Mouse (Mus musculus): Measurements from ENCODE around the gene Nfkbil1.
"Not testable (repeated sequence)": the region's sequence is repeated elsewhere in the genome, so short reads cannot be mapped to it uniquely, and the experiment has no call there.

The Nfkbil1 gene

DNA sequence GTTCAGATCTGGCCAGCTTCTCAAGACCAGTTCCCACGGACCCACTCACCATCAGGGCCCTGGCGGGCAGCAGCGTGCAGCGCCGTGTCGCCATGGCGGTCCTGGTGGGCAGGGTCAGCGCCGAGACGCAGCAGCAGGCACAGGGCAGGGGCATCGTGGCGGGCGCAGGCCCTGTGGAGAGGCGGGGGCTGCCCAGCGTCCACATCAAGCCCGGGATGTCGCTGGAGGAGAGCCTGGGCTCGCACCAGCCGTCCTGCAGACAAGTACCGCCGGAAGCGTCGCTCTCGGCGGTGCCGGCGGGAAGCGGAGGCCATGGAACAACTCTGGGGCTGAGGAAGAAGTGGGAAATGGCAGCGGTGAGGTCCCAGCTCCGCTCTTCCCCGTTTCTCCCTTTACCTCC, 689 bp downstream of the Nfkbil1 start:
- DNase-seq: peak; percentile 39 to 53

DNA sequence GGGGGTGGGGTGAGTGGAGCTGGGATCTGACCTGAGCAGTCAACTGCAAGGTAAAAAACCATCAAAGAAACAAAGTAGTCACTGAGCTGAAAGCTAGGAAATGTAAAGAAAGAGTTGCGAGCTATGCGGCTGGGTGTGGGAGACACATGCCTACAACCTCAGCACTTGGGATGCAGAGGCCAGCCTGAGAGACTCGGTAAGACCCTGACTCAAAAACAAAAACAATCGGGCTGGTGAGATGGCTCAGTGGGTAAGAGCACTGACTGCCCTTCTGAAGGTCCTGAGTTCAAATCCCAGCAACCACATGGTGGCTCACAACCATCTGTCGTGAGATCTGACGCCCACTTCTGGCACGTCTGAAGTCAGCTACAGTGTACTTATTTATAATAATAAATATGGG, 1.5 kb downstream of the Nfkbil1 start:
- DNase-seq: not testable (repeated sequence)

DNA sequence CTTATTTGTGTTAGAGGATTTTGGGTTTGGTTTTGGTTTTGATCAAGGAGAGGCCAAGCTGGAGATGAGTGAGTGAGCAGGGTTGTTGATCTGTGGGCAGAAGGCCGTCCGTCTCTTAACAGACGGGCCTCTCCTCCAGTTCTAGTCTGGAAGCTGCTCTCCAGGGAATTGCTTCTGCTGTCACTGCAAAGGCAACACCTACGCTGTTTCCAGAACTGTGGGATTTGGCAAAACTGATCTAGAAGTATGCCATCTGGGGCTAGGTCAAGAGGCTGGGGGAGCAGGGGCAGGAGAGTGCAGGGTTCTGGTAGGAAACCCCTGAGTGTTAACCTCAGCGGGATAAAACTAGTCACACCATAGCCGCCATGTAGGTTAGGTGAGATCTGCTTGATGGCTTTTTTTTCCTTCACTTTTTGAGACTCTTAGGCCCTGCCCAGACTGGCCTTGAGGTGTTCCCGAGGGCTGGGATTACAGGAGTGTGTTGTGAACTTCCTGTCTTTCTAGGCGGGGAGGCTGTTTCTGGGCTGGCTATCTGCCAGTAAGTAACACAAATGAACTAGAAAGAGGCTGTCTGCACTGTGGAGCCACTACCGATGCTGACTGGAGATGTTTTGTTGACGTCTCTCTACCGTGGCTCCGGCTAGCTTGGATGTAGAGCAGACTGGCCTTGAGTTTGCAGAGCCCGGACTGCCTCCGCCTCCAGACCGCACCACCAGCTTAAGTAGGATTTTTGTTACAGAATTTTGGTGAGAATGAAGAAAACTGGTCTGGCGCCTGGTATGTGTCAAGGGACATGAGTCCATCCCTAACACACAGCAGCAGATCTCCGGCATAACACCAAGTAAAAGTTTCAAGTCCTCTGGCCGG, 2.2 kb downstream of the Nfkbil1 start, which contains the start of gene Atp6v1g2:
Gene Atp6v1g2 (plus strand): TSS at position 547 of the 867 bp plus-strand sequence.
- DNase-seq: no peak

DNA sequence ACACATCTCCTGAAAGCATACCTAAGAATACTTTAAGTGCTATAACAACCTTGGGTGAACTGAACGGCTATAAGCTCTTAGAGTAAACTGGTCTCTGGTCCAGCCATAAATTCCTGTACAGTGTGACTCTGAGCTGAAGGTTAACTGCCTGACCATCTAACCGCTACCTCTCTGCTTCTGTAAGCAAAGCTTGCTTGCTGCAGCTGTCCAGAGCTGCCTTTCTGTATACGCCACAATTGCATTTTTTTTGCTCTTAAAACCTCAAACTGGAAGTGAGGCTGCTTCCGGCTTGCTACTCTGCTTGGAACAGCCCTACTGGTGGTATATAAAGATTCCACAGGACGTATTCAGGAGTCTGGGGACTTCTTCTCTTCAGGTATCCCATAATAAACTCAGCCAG, 2.9 kb downstream of the Nfkbil1 start:
- no peak for DNase-seq

GRCm38 (mm10) chr17:35232043-35232442, 3.5 kb downstream of the Nfkbil1 start:
- DNase-seq: peak; percentile 93 to 96

GRCm38 (mm10) chr17:35231022-35231421, 4.6 kb downstream of the Nfkbil1 start:
- no peak for DNase-seq

- no peak for DNase-seq
Measured at GRCm38 (mm10) chr17:35226561-35227046, 9.0 kb downstream of the Nfkbil1 start.

DNA sequence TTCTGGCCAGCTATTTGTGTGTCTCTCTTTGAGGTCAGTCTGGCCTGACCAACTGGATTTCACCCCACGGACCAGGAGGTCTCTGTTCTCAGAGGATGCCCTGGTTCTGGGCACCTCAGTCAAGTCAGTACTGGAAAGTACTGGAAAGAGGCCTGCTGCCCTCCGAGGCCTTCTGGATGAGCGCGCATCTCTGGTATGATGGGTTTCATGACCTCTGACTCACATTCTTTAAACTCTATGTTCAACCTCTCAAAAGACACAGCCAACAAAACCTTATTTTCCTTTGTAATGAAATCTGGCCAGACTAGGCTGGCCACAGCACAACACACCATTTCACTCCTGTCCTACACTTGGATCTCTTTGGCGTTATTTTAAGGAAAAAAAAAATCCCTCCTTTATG, 10.1 kb downstream of the Nfkbil1 start:
- DNase-seq: no peak

- DNase-seq: no peak
Measured at GRCm38 (mm10) chr17:35224641-35225040, 11.0 kb downstream of the Nfkbil1 start.

DNA sequence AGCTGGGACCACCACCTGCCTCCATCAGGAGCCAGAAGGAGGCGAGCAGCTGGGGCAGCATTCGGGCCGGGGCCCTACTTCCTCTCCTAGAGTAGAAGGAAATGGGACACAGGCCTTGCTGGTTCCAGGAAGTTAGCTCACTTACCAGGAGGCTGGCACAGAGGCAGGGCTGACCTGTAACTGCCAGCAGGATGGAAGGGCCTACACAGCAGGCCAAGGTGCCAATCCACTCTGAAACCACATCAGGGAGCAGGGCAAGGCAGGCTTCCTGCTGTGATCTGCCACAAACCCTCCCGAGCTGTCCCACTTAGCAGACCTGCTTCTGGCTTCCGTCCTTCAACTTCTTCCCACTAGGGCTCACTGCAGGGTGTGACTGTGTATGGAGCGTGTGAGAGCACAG, 13.3 kb downstream of the Nfkbil1 start:
- DNase-seq: peak in 1 of 2 experiments; percentile 10

DNA sequence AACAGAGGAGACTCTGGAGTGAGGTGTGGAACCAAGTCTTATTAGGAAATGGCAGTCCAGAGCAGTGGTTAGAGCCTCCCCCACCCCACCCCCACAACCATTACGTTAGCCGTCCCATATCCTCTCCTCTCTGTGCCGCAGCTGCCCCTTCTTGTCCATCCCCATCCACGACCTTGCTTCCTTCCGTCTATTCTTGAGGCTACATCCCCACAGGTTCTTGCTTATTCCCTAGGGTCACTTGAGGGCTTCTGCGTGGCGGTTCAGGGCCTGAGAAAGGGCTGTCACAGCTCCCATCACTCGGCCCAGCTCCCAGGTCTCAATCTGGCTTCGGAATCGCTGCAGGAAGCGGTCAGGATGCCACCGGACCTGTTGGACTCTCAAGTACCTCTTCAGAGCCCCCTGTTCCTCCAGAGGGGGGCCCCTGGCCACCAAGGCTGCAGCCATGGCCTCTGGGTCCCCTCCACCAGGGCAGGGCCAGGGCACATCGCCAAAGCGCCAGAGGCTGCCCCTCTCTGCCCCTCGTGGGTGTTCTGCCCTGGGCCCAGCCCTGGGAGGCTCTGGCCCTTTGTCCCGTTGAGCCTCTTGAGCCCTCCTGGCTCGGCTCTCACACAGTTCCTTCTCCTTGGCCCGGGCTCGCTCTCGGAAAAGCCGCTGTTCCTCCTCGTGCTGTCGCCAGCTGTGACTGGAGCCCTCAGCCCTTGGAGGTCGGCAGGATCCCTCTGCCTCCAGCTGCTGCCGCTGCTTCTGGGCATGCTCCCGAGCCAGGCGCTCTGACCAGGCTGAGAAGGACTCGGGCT, 15.2 kb downstream of the Nfkbil1 start, which contains the start of gene Gm16181:
Gene Gm16181 (plus strand): TSS at position 679 of the 797 bp plus-strand sequence.
- DNase-seq: peak in 1 of 2 experiments; percentile 14

DNA sequence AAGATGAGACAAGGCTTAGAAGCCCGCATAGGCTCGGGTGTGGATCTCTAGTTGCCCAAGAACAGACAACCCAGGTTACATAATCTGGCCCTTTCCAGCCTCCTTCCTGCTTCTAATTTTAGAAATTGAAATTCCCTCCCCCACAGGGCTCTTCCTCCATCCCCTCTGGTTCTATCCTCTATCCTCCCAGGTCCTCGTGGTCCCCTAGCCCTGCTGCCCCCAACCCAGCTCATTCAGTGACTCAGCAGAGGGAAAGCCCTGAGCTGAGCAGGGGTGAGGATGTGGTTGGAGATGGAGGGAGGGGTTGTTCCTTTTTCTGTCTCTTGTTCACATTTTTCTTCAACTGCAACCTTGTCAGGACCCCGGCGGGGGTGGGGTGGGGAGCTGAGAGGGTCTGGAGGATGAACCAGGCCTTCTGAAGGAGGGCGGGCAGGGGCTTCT, 16.0 kb downstream of the Nfkbil1 start:
- DNase-seq: peak in 1 of 2 experiments; percentile 22

GRCm38 (mm10) chr17:35218516-35219193, 16.9 kb downstream of the Nfkbil1 start:
- no peak for DNase-seq

DNA sequence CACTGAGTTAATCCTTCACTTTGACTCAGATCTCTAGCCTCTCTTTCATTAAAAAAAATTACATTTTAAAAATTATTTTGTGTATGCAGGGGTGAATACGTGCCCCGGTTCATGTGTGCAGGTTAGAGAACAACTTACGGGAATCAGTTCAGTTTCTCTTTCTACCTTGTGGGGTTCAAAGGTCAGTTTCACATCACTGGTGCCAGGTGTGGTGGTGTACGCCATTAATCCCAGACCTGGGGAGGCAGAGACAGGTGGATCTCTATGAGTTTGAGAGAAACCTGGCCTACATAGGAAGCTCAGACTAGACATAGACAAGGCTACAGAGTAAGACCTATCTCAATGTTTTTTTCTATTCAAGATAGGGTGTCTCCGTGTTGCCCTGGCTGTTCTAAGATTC, 22.5 kb downstream of the Nfkbil1 start:
- DNase-seq: no peak

DNA sequence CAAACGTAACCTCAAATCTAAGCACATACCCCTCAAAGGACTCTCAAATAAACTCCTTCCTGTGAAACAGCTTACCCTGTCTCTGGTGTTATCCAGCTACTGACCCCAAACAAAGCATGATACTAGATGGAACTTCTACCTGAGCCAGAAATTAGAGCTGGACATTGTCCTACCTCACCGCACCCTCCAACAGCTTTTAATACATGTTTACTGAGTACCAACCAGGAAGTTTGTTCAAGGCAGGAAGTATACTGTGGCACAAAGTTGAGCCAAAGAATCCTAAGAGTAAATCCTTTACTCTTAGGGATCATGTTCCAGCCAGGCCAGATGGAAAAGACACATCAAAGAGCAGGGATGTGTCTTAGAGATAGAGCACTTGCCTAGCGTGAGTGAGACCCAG, 25.0 kb downstream of the Nfkbil1 start:
- no peak for DNase-seq

DNA sequence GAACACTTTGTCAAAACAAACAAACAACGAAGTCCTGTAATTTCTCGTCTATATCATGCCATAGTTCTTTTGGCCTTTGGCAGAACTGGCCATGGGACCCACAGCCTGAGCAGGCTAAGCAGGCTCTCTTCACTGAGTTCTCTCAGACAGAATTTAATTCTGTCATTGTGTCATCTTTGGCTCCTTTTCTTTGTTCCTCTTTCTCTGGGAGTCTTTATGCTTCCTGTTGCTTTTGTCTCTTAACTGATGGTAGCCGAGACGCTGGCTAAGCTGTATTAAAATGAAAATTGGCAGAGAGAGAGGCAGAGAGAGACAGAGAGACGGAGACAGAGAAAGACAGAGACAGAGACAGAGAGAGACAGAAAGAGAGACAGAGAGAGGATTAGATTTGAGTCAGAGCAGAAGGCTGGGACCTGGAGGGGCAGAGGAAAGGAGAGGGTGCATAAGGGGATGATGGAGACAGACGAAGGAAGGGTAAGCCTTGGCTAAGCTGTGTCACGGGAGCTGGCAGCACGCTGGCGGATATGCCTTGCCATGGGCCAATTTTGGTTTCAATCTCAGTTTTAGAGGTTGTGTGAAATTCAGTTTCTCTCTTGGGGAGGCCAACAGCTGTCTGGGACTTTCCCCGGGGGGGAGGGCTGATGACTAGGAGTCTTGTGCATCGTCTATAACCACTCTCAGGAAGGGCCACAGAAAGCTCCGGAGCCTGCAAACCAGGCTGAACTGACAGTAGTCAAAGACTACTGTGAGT, 25.6 kb downstream of the Nfkbil1 start:
- no peak for DNase-seq

DNA sequence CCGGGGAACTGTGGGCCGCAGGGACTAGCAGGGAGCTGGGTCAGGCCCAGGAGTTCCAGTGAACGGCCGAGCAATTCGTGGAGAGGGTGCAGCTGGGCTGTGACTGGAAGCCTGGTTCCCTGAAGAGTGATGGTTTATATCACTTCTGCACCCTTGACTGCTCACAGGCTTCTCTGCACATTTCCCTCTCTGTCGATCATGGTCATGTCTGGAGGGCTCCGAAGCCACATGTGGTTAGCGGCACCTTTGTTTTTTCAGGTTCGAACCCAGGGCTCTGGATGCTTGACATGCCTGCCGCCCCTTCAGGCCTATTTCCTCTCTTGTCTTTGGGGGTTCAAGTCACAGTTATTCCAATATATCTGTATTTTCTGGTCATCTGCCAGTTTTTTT, 30.2 kb downstream of the Nfkbil1 start:
- no peak for DNase-seq

GRCm38 (mm10) chr17:35204494-35205379, 30.9 kb downstream of the Nfkbil1 start, which contains the start of gene Lta:
TSS of gene Lta (minus strand) at chr17:35205351.
- no peak for DNase-seq

DNA sequence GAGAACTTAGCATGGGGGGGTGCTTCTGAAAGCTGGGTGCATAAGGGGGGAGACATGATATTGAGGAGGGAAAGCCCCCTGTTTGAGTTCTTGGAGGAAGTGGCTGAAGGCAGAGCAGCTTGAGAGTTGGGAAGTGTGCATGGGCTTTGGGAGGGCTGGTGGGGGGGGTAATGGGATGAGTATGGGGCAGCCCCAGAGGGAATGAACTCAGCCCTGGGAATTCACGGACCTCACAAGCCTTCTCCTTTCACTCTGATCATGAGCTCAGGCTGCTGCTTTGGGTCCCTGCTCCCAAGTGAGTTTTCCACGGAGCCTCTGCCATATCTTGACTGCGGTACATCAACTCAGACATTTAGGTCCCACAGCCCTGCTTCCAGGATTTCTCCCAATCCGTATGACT, 33.1 kb downstream of the Nfkbil1 start:
- no peak for DNase-seq

- DNase-seq: no peak
Measured at GRCm38 (mm10) chr17:35201787-35202186, 33.8 kb downstream of the Nfkbil1 start, which contains the start of gene Tnf. TSS of gene Tnf (minus strand) at chr17:35202007.

DNA sequence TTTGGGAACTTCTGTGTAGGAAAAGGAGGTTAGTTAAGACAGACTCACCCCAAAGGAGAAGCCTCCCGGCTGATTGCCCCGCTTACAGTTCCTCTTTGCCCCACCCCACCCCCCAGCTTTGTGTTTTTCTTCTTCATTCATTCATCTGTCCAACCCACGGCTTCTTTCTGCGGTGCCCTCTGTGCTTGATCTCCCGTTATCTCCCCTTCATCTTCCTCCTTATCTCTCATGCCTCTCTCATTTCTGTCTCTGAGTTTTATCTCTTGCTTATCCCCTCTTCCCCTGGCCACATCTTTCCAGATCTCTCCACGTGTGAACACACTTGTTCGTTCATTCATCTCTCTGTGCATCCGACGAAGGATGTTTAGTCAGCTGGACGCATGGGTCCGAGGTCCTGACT, 34.5 kb downstream of the Nfkbil1 start:
- DNase-seq: no peak
